Mouse (Mus musculus) cerebellum, adult 11 months (tissue): ENCODE results near the gene Gga3.
"Not testable (repeated sequence)": the region's sequence is repeated elsewhere in the genome, so short reads cannot be mapped to it uniquely, and the experiment has no call there.

Experiments used
- DNase-seq: peaks from one replicate; pipeline ENCODE4 v3.0.0; 2022

The Gga3 gene

DNA sequence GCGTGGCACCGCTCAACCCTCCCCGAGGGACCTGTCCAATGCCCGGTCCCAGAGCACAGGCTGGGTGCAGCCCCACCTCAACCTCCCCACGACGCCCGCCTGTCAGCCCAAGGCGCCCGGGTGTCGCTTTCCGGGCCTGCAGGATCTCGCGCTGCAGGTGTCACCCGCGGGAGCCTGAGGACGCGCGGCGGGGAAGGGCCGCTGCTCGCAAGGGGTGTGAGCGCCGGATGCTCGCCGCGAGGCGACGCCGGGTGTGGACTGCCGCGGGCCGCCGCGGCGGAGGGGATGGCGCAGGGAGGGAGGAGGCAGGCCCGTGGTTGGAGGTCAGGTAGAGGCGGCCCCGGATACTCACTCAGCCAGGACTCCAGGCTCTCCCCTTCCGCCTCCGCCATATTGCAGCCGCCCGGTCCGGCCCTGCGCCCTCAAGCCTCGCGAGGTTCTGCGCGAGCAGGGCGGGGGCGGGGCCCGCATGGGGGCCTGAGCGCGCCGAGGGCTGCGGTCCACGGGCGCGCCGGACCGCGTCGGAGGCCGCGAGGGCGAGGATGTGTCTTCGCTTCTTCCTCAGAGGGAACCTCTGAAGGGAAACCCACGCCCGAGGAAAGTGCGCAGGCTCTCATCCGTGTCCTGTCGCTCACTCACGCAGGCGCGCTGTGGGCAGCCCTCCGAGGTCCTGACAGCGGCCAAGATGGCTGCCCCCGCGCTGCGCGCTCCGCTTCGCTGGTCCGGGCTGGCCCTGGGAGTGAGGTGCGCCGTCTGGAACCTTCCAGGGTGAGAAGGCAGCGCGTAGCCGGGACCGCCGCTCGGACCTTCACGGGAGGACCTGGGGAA lies at the start of gene Gga3, which contains the start of gene Mrps7:
Gga3 (minus strand) TSS at position 576 of the 828 bp plus-strand sequence.
Mrps7 (plus strand) TSS at position 450 of the 828 bp plus-strand sequence.
- peak; percentile 87 for DNase-seq

DNA sequence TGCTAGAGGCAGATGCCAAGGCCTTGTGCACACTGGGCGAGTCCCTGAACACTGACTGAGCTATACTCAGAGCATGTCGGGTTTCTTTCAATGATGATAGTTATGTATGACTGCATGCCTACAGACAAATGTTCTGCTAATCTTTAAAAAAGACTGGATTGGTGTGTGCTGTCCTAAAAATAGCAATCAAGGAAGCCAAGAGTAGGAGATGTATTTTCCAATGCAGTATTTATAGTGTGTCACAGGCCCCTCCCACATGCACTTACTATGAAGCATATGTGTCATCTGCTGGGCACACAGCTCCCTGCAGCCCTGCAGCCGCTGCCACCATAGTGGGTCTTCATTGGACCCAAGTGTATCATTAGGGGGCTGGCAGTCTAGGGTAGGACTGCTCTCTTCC lies 49.3 kb upstream of the Gga3 start:
- no peak for DNase-seq

DNA sequence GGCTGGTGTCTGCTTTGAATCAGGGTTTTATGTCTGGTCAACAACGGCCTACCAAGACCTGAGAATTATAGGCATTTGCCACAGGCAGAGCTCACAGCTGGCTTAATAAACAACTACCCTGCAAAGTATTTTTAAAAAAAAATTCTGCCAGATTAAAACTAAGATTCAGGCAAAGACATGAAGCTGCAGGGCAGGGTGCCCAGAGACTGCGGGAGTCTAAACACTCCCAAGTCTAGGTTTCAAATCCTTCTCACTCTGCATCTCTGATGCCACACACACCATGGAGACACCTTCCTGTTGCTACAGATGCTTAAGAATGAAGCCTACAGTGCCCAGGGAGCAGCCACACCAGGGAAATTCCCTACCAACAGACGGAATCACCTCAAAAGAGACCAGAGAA lies 47.8 kb upstream of the Gga3 start:
- no peak for DNase-seq

DNA sequence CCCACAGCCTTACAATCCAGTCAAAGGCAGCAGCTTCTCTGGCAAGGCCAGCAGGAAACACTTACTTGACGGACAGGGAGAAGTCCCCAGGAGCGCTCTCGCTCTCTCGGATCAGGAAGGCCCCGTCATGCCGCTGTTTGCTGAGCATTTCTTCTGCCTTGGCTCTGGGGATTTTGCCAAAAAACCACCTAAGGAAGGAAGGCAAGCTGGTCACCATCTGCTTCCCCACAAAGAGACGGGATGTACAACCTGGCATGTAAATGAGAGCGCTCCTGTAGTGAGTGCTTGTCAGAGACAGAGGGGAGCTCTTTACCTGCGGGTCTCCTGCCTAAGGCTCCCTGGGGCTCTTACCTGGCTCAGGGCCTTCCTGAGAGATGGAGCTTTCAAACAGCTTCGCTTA lies 45.9 kb upstream of the Gga3 start:
- peak; percentile 88 for DNase-seq

DNA sequence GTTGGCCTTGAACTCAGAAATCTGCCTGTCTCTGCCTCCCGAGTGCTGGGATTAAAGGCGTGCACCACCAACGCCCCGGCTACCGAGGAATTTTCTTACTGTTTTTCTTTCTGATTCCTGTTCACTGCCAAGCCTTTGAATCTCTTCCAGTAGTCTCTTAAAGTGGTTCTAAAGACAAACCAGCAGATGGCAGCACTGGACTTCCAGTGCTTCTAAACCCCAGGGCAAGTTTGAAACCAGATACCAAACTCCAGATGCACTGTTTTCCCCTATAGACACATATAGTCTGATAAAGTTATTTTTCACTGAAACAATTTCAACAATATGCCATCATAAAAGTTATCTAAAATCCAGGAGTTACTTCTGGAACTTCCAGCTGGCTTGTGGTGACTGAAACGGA lies 43.6 kb upstream of the Gga3 start:
- DNase-seq: peak; percentile 54

DNA sequence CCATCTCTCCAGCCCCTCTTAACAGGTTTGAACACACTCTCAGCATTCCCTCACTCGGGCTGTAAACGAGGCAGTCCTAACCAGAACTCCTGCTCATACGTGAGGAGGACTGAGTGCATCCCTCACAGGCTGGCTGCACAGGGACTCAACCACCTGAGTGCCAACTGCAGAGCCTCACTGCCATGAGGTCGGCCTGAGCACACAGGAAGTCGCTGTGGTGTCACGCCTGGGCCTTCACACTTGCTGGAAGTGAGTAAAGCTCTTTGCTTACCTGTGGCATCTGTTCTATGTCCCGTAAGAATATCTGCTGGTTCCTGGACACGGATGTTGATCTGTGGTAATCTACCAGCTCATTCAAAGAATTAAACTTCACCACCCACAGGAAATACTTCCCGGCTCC lies 42.6 kb upstream of the Gga3 start:
- DNase-seq: no peak

DNA sequence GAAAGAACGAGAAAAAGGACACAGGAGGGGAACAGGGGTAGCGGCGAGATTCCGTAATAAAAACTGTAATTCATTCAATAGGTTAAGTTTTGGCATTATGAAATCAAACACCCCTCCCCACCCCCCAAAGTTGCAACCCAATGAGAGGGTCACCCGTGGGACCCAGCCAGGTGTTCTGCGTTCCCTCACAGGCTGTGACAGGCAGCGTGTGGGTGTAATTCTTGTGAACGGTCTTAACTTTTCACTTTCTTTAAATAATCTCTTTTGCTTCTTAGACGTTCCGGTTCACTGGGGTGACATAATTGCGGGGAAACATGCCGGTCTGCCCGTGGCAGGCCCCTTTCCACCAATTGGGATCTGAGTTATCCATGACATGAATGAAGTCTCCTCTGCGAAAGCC lies 41.6 kb upstream of the Gga3 start:
- not testable (repeated sequence) for DNase-seq

DNA sequence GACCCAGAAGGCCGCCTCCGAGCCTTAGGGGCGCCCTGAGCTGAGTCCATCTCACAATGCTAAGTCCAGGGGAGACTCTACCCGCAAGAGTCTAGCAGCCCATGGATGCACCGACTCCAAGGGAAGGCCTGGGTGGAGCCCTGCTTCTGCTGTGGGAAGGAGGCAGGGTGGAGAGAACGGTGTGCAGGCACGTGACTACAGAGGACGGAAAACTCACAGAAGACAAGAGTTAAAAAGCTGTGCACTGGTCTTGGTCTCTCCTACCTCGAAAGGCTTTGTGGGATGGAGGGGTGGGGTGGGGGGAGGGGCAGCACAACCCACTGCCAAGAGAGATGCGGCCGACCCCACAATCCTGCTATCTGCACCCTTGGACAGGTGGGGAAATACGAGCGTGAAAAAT lies 40.5 kb upstream of the Gga3 start:
- DNase-seq: no peak

DNA sequence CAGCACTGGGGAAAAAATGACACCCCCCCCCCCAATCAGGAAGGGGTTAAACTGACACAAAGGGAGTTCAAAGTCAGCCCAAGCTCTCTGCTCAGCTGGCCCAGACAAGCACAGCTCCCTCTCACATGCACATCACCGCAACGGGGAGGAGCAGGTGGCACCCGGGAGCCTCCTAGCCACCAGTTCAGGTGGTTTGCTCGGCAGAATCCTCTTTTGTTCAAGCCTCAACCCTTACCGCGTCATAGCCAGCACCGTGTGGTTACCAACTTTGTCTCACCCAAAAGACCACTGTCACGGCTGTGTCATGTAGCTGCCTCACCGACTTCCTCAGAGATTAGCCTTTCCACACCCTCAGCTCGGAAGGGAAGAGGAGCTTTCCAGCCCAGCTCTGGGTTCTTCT lies 39.4 kb upstream of the Gga3 start:
- DNase-seq: no peak

DNA sequence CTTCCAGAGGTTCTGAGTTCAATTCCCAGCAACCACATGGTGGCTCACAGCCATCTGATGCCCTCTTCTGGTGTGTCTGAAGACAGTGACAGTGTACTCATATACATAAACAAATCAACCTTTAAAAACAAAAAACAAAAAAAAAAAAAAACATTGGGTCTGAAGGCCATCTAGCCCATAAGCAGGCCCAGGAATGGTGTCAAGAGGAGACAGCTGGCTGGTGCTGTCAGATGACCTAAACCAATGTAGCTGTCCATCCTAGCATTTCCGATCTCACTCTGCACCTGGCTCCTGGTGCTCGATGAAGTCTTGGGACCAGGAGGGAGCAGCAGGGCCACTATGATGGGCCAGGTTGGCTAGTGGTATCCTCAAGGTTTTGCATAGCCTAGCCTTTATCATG lies 38.9 kb upstream of the Gga3 start:
- DNase-seq: no peak

DNA sequence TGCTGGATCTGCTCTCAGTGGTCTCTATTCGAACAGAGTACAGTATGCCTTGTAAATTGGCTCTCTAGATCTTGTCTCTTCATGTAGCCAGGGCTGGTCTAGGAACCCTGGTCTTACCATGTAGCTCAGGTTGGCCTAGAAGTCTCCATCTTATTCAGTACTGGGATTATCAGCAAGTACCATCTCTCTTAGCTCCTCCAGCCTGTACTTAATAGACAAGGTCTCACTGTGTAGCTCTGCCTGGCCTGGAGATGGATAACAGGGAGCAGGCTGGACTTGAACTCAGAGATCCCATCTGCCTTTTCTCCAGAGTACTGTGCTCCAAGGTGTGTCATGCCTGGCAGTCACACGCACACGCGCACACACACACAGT lies 37.8 kb upstream of the Gga3 start:
- DNase-seq: no peak

DNA sequence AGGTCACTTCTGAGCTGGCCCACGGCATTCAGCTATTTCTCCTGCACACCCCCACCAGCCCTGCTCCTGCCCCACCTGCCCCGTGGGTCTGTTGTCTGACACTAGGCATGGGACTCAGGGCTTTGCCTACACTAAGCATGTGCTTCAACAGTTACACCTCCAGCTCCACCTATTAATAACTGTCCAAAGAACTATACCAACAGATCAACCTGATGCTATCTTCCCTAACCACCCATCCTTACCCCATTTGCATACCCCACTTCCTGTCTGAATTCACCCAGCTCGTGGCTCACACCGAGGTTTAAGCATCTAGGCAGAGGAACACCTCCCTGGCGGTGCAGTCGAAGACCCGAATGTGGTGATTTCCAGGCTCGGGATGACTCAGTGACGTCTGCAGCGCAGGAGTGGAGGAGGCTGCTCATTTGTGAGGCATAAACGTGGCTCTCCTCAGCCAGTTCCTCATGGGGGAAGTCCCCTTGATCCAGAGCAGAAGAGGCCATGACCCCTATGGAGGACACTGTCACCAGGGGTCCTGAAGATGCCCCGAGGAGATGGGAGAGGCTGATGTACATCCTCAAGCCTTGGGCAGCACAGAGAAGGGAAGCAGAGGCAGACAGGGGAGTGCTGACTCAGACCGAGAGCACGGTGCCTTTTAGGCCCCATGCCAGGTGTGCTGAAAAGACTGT lies 37.3 kb upstream of the Gga3 start:
- no peak for DNase-seq

DNA sequence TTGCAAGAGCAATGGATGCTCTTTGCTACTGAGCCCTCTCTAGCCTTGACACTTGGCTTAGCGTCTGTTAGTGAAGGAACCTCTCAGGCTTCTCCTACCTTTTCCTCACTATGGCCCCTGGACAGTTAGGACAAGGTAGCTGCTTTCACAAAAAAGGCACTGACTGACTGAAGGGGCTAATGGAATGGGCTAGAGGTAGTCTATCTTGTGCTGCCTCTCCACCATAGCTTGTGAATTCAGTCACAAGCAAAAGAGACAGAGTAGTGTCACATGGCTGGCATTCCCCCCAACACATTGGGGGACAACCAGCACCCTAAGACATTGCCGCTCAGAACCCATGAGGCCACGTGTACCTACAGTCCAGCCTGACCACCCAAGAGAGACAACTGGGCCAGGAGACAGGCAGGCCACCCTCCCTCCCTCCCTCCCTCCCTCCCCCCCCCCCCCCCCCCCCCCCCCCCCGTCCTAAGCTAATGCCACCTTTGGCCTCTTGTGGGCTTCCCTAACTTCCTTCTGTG lies 36.5 kb upstream of the Gga3 start:
- DNase-seq: no peak

DNA sequence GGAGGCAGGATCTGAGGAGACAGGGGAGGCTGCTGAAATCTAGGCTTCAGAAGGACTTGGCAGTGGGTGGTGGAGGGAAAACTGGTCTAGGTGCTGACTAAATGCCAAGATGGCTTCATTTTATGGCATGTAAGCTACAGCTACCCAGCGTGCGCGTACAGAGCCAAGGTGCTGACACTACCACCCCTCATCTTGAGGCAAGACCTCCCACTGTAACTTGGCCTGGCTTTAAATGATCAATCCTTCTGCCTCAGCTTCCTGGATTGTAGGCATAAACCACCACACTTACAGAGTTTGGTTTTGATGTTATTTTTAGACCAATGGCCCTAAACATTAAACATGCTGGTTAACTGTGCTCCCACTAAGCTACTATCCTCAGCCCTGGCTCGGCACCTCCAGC lies 35.7 kb upstream of the Gga3 start:
- DNase-seq: no peak

DNA sequence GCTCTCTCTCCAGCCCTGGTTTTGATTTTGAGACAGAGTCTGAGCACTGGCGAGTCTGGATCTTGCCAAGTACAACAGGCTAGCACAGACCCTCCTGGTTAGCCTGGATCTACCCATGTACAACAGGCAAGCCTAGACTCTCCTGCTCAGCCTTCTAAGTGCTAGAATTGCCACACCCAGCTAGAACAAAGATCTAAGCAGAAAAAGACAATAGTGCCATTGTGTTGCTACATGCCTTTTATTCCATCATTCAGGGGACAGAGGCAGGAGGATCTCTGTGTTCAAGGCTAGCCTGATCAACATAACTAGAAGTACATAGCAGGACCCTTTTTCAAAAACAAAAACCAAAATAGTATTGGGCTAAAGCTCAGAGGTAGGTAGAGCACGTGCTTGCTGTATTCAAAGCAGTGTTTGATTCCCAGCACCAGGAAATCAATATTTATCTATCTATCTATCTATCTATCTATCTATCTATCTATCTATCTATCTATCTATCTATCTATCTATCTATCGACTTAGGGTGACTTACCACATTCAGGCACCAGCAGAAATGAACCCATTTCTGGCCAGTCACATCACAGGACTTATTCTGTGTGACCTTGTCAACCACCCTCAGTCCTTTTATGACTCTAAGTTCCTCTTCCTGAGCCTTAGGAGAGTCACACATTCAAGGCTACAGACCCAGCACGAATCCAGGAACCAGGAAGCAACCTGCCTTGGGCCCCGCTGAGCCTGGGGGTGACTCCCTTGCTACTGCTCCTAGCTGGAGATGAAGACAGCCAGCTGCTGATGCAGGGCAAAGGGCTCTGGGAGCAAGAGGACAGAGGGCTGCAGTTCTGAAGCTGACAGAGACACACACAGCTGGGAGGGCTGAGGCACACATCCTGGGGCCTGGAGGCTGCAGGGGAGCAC lies 34.9 kb upstream of the Gga3 start:
- DNase-seq: no peak

DNA sequence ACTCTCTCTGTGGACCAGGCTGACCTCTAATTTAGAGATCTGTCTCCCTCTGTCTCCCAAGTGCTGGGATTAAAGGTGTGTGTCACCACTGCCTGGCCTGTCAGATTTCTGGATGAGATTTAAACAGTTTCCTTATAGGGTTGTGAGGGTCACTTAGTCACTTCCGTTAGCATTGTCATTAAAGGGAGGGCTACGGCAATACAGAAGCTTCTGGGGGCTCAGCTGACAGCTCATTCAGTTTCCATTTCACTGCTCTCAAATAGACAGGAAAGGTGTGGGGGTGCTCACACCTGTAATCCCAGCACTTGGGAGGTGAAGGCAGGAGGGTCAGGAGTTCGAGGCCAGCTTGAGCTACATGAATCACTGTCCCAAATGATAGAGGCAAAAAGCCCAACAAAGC lies 33.1 kb upstream of the Gga3 start:
- no peak for DNase-seq

DNA sequence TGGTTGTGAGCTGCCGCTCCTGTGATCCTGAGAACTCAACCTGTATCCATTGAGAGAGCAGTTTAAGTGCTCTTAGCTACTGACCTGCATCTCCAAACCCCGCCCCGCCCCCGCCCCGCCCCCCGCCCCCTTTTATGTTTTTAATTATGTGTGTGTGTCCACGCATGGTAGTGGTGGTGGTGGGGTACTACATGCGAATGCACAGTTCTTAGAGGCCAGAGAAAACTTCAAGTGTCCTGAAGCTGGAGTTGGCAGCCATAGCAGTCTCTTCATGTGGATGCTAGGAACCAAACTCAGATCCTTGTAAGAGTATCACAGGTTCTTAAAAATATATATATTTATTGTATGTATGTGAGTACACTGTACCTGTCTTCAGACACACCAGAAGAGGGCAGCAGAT lies 31.6 kb upstream of the Gga3 start:
- DNase-seq: no peak

DNA sequence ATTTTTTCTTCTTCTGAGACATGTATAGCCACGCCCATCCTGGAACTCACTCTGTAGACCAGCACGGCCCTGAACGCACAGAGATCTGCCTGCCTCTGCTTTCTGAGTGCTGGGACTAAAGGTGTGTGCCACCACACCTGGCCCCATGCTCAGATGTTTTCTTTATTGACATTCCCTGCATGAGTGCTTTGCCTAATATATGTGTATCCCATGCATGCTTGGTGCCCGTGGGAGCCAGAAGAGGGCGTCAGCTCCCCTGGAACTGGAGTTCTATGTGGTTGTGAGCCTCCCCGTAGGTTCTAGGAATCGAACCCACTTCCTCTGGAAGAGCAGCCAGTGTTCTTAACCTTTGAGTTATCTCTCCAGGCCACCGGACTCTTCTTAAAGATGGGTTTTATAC lies 31.2 kb upstream of the Gga3 start:
- no peak for DNase-seq

DNA sequence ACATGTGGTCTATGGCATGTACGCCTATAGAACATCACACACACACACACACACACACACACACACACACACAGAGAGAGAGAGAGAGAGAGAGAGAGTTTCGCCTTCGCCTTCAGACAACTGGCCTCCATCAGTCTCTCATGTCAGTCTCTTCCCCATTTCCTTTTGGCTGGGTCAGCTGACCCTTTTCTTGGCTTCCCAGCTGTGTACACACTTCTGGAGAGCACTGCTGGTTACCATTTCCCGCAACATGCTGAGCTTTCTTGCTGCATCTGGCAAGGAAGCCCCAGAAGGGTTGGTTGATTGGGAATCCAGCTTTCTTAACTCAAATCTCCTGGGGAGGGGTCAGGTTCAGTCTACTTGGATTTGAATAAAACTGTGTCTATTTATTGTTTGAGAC lies 30.3 kb upstream of the Gga3 start:
- DNase-seq: no peak

DNA sequence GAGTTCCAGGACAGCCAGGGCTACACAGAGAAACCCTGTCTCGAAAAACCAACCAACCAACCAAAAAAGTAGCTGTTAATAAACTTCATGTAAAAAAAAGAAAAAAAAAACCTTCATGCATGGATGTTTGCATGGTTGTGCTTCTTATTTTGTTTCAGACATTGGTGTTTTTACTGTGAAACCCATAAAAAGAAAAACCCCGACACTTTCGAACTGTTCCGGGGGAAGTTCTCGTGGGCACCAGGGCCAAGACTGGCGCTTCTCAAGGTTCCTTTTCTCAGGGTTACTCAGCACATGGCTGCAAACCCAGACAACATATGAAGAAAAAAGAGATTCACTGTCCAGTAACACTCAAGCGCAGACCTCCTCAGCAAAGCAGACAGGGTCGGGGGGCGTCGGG lies 29.0 kb upstream of the Gga3 start:
- no peak for DNase-seq

DNA sequence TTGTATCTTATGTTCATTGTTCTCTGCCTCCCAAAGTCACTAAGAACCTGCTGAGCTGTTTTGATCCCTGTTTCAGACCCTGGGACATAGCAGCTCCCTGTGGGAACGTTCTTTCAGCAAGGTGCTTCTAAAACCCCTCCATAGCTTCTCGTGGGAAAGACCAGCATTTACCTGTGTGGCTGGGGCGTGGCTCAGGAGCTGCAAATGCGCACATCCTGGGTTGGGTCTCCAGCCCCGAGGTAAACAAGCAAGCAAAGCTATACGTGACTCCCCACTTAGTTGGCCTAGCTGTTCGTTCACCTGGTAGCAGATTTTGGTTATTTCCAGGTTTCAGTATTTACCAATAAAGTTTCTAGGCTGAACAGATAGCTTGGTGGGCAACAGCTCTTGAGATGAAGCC lies 28.4 kb upstream of the Gga3 start:
- DNase-seq: no peak

DNA sequence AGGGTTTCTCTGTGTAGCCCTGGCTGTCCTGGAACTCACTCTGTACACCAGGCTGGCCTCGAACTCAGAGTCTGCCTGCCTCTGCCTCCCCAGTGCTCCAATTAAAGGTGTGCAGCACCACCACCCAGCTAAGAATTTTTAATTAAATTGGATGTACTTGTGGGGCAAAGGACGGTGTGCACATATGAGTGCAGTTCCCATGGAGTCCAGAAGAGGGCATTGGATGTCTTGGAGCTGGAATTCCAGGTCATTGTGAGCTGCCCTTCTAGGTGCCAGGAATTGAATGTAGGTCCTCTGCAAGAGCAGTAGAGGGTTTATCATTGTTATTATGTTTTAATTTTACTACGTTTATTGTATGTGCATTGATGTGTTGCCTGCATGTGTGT lies 27.6 kb upstream of the Gga3 start:
- DNase-seq: no peak
